ENCODE assay signal across 8 mouse cellular contexts in the genomic region with DNA sequence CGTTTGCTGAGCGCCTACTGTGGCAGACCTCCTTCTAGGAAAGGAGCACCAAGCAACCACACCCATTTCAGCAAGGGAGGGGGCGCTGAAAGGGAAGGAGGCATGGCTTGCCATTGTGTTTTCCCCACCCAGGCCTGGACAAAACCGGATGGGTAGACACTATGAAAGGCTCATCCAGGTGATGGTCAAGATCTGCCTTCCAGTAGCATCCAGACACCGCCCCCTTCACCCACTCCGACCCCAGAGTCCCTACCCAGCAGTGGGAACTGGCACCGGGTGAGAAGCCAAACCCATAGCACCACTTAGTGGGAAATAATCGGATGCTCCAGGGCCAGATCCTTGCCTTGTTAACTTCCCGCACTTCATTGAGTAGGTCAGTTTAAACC. TPM values are rescaled to one million over a fixed set of nuclear protein-coding genes. Genes with fewer than 3 reads are reported as not detected.
DNase-seq lines count a peak whose midpoint lies in the region; ATAC-seq lines count a peak whose summit lies in the region.

No protein-coding gene starts in this region.

- WGBS in liver, embryonic 11.5 days = 50% methylated on average over 9 of the region's 9 CpGs
- 56% methylated on average over 9 of the region's 9 CpGs for WGBS in forebrain, embryonic 13.5 days
- 60% methylated on average over 9 of the region's 9 CpGs for WGBS in intestine, embryonic 15.5 days
- 67% methylated on average over 9 of the region's 9 CpGs for WGBS in neural tube, embryonic 13.5 days

- H3K36me3 ChIP-seq in liver, embryonic 11.5 days (ENCODE audit: control insufficient read depth, insufficient read depth, low read length) = no peaks in the 10 kb centered on the region
- H3K36me3 ChIP-seq in forebrain, embryonic 13.5 days (ENCODE audit: poor library complexity, severe bottlenecking) = no peaks in the 10 kb centered on the region
- no peaks in the 10 kb centered on the region for H3K36me3 ChIP-seq in intestine, embryonic 15.5 days
- no peaks in the 10 kb centered on the region for H3K36me3 ChIP-seq in neural tube, embryonic 13.5 days

- peaks cover 22% of the 10 kb centered on the region for H3K27me3 ChIP-seq in liver, embryonic 11.5 days (replicated peaks; ENCODE audit: control insufficient read depth, insufficient read depth, low read length)
- H3K27me3 ChIP-seq in forebrain, embryonic 13.5 days = no peaks in the 10 kb centered on the region
- no peaks in the 10 kb centered on the region for H3K27me3 ChIP-seq in intestine, embryonic 15.5 days (replicated peaks)
- 0 out of 2 replicates have a peak, but pooled peaks cover 10% of the 10 kb centered on the region for H3K27me3 ChIP-seq in neural tube, embryonic 13.5 days

- no peaks in the 10 kb centered on the region for H3K4me1 ChIP-seq in liver, embryonic 11.5 days (replicated peaks; ENCODE audit: control insufficient read depth, insufficient read depth, low read length)
- peaks cover 13% of the 10 kb centered on the region for H3K4me1 ChIP-seq in forebrain, embryonic 13.5 days
- no peaks in the 10 kb centered on the region; the same call in 1 of the 2 replicates for H3K4me1 ChIP-seq in intestine, embryonic 15.5 days (replicated peaks)
- peaks cover 20% of the 10 kb centered on the region for H3K4me1 ChIP-seq in neural tube, embryonic 13.5 days (replicated peaks)

- no peak overlapping the region for H3K27ac ChIP-seq in liver, embryonic 11.5 days (ENCODE audit: low read depth, low read length)
- no peak overlapping the region for H3K27ac ChIP-seq in forebrain, embryonic 13.5 days
- no peak overlapping the region for H3K27ac ChIP-seq in intestine, embryonic 15.5 days
- H3K27ac ChIP-seq in neural tube, embryonic 13.5 days (replicated peaks) = no peak overlapping the region

- no peak for ATAC-seq in liver, embryonic 11.5 days (replicated peaks; ENCODE audit: low FRiP score)
- ATAC-seq in forebrain, embryonic 13.5 days = 0 out of 2 replicates have a peak, but pooled peaks have one; percentile 16
- ATAC-seq in intestine, embryonic 15.5 days = no peak; the same call in 1 of the 2 replicates
- ATAC-seq in neural tube, embryonic 13.5 days (ENCODE audit: low read depth) = peak; percentile 42

- peak overlapping the region; percentile 90 for H3K4me2 ChIP-seq in liver, embryonic 11.5 days
- peak overlapping the region; percentile 99 for H3K4me2 ChIP-seq in forebrain, embryonic 13.5 days
- peak overlapping the region; percentile 98 for H3K4me2 ChIP-seq in intestine, embryonic 15.5 days (replicated peaks)
- H3K4me2 ChIP-seq in neural tube, embryonic 13.5 days = peak overlapping the region; percentile 98

- H3K4me3 ChIP-seq in liver, embryonic 11.5 days (ENCODE audit: low read depth, low read length) = peak overlapping the region; percentile 57; the same call in 1 of the 2 replicates
- peak overlapping the region; percentile 52 for H3K4me3 ChIP-seq in forebrain, embryonic 13.5 days
- peak overlapping the region; percentile 64 for H3K4me3 ChIP-seq in intestine, embryonic 15.5 days (replicated peaks)
- H3K4me3 ChIP-seq in neural tube, embryonic 13.5 days = peak overlapping the region; percentile 55

- H3K9ac ChIP-seq in liver, embryonic 11.5 days (ENCODE audit: low read depth, low read length) = no peak overlapping the region
- no peak overlapping the region for H3K9ac ChIP-seq in forebrain, embryonic 13.5 days
- no peak overlapping the region for H3K9ac ChIP-seq in intestine, embryonic 15.5 days
- H3K9ac ChIP-seq in neural tube, embryonic 13.5 days = peak overlapping the region; percentile 76; the same call in 1 of the 2 replicates

- no peaks in the 10 kb centered on the region for H3K9me3 ChIP-seq in liver, embryonic 11.5 days (ENCODE audit: control insufficient read depth, low read length)
- H3K9me3 ChIP-seq in forebrain, embryonic 13.5 days (replicated peaks) = no peaks in the 10 kb centered on the region
- H3K9me3 ChIP-seq in intestine, embryonic 15.5 days = no peaks in the 10 kb centered on the region
- H3K9me3 ChIP-seq in neural tube, embryonic 13.5 days = no peaks in the 10 kb centered on the region

- no peak for DNase-seq in liver, embryonic 11.5 days (ENCODE audit: low spot score)
- no peak for DNase-seq in liver
- DNase-seq in frontal cortex, adult 2 months (ENCODE audit: extremely low spot score in 1 of 2, low spot score in 1 of 2) = no peak
- DNase-seq in layer of hippocampus, adult 11-12 months (ENCODE audit: low spot score) = no peak
- DNase-seq in cerebellum, postnatal 36 days = no peak

RNA-seq across cellular contexts. Expression of a gene that starts 0.8 kb away (rescaled TPM):
- 1.1 and 1.7 TPM in 2 replicates for polyA plus RNA-seq in liver, embryonic 11.5 days (2014; fragmentation: Nextera tagmentation; extraction: Ambion mirVana)
- polyA plus RNA-seq in forebrain, embryonic 13.5 days (2015; fragmentation: Nextera tagmentation; extraction: Ambion mirVana) = 0.21 and 0.34 TPM in 2 replicates
- 4.2 and 4.3 TPM in 2 replicates for polyA plus RNA-seq in intestine, embryonic 15.5 days (2015; fragmentation: Nextera tagmentation; extraction: Ambion mirVana)
- polyA plus RNA-seq in neural tube, embryonic 13.5 days (2015; fragmentation: Nextera tagmentation; extraction: Ambion mirVana) = 0.70 and 0.96 TPM in 2 replicates
- 1.1 and 1.2 TPM in 2 replicates for polyA plus RNA-seq in frontal cortex, adult 2 months (2012; rRNA removed)

RNA-seq across cellular contexts. Expression of a gene that starts 54.0 kb away (rescaled TPM):
- polyA plus RNA-seq in liver, embryonic 11.5 days (2014; fragmentation: Nextera tagmentation; extraction: Ambion mirVana) = 0.21 TPM in 1 of 2 replicates, not detected in the other
- 0.25 and 0.44 TPM in 2 replicates for polyA plus RNA-seq in forebrain, embryonic 13.5 days (2015; fragmentation: Nextera tagmentation; extraction: Ambion mirVana)
- 0.45 and 0.56 TPM in 2 replicates for polyA plus RNA-seq in intestine, embryonic 15.5 days (2015; fragmentation: Nextera tagmentation; extraction: Ambion mirVana)
- polyA plus RNA-seq in neural tube, embryonic 13.5 days (2015; fragmentation: Nextera tagmentation; extraction: Ambion mirVana) = 0.41 and 0.56 TPM in 2 replicates
- 11.0 and 11.9 TPM in 2 replicates for polyA plus RNA-seq in frontal cortex, adult 2 months (2012; rRNA removed)

Comparison
In these comparisons a context has a peak if more than half of its experiments do, and no peak if none do; other contexts are left out.
1. ATAC-seq: peak in forebrain, embryonic 13.5 days (single experiment) and neural tube, embryonic 13.5 days (single experiment); none in liver, embryonic 11.5 days (single experiment) and intestine, embryonic 15.5 days (single experiment).
2. Peak in every context shown above with its lines, with median percentiles within 50 percentile points of each other: H3K4me2 ChIP-seq and H3K4me3 ChIP-seq.